Mouse (Mus musculus) kidney, adult 8-10 months (tissue): ENCODE measurements around the gene ccdc198.
"Not testable (repeated sequence)": the region's sequence is repeated elsewhere in the genome, so short reads cannot be mapped to it uniquely, and the experiment has no call there.

Experiments
- DNase-seq, 2 experiments: peaks; one replicate each; pipeline ENCODE4 v3.0.0; 2022

The ccdc198 gene

DNA sequence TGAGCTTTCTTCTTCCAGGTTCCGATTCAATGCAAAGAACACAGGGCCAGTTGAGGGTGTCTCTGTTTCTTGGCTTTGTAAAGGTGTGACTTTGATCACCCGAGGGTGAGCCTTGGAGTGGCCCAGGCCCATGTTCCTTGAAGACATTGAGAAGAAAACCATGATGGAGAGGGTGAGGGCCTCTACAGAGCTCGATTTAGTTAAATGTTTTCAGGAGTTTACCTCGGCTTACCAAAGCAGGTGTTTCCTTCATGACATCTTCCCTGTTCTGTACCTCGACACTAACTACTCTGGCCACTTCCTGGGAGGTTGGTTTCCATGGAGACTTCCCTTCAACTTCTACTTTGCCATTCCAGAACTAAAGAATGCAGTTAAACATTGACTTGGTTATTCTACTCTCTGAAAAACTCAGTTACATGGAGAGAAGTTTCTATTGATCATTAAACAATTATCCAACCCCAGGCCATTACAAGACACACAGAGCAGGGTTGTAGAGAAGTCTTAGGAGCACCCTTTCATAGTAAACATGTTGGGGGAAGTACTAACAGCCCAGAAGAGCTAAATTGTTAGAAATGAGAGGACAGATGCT is at the start of gene ccdc198:
Gene ccdc198 (minus strand): TSS at position 349 of the 589 bp plus-strand sequence.
- DNase-seq: peak; percentile 61 to 90

DNA sequence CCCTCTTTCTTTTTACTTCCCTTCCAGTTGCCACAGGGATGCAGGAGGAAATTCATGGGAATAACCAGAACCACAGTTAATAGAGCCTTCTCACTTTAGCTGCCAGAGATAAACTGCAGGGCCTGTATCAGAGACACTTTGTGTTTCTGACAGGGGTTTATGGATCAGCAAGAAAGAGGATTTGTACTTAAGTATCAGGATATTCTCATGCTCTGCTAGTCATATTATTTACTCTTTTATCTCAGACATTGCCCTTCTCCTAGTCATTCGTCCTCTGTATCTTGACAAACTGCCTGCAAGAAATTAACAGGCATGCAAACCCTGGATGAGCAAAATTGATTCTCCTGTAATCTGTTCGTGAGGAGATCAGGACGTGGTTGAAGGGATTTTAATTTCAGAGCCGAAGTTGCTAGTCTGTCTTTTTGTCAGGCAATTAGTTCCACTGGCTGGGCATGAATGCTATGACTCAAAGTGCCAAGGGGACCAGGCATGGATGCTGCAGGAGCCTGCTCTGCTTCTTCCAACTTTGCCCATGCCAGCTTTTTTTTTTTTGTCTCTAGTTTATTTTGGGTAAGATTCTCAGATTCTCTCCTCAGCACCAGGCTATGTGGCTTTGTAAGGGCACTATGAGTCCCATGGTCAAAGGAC is 48.7 kb upstream of the ccdc198 start:
- no peak for DNase-seq

- no peak for DNase-seq
Measured at GRCm38 (mm10) chr14:49290029-49290745, 44.9 kb upstream of the ccdc198 start.

DNA sequence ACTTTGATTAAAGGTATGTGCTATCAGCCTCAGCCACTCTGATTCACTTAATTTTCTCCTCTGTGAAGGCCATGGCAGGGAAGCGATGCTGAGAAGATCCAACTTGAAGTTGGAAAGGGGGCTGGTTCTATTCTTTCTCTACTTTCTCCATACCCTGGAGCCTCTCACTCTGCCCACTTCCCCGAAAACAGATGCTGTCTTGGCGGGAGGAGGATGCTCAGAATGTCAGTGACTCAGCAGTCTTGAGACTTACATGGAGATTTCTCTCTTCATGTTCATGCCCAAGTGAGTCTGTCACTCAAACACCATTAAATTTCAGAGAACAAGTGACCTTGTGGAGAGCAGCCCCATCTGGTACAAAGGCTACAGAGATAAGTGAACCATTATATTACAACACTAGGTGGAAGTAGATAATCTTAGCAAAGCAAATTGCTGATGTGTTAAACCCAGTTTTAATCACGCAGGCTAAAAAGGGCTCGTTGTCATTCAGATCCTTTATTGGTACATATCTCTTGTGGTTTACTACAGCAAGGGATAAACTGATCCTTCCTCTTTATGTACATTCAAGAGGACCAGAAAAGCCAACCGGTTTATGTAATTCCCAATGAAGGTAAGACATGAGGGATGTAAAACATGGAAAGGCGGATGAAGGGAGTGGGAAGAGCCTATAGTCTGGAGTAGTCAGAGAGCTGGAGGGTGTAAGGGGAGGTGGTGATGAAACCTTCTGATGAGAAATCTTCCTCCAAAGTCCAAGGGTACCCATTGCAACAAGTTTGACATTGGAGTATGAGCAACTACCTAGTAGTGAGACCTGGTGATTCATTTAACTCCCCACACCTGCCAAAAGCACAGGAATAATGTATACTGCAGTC is 38.7 kb upstream of the ccdc198 start:
- DNase-seq: peak; percentile 7 to 24

DNA sequence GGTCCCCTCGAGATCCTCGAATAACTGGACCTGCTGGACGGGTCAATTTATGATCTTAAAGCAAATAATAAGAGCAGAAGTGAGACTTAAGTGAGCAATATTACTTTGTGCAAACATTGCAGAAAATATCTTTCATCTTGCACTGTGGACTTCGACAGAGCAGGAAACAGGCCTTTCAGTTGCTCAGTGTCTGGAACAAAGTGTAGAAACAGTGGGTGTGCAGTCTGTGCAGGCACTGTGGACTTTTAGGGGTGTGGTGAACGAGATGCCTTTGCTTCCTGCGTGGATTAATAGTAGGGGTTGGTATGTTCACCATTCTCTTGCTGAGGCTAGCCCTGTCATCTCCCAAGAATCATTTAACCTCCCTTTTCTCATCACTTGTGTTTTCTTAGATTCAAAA is 33.6 kb upstream of the ccdc198 start:
- no peak for DNase-seq

GRCm38 (mm10) chr14:49278479-49278878 is 33.2 kb upstream of the ccdc198 start:
- not testable (repeated sequence) for DNase-seq

DNA sequence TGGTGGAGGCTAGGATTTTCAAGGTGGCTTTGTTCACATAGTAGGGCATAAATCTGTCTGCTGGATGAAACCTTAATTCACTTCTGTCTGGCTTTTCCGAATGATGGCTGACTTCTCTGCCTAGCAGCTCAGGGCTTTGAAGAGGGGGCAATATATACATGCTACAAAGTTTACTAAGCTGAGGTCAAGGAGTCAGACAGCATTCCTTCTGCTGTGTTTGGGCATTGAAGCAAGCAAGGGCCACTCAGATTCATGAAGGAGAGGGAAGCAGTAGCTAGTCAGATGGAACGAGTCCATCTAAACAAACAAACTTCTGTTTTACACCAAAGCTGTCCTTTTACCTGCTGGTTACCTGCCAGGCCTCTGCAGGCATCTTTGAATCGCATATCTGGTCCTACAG is 32.4 kb upstream of the ccdc198 start:
- DNase-seq: no peak

GRCm38 (mm10) chr14:49275376-49275775 is 30.1 kb upstream of the ccdc198 start:
- DNase-seq: no peak

GRCm38 (mm10) chr14:49265286-49266002 is 20.2 kb upstream of the ccdc198 start:
- DNase-seq: no peak

DNA sequence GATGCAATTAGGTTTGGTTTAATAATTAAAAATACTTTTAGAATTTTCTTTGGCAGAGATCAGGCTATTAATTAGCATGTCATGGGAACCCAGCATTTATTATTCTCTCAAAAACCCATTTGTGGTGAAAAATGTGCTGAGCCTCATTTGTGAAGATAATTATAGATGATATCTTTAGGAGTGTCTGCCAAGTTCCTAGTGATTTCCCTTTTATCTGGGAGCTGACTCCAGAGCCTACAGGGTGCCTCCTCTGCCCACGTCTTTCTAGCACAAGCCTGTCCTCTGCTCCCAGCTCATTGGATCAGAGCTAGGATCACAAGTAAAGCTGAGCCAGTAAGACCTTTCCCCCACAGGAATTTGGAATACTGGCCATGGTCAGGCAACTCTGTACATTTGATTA is 3.8 kb downstream of the ccdc198 start:
- no peak for DNase-seq

- DNase-seq: peak; percentile 60 to 67
Measured at GRCm38 (mm10) chr14:49238206-49238605, 7.1 kb downstream of the ccdc198 start.

DNA sequence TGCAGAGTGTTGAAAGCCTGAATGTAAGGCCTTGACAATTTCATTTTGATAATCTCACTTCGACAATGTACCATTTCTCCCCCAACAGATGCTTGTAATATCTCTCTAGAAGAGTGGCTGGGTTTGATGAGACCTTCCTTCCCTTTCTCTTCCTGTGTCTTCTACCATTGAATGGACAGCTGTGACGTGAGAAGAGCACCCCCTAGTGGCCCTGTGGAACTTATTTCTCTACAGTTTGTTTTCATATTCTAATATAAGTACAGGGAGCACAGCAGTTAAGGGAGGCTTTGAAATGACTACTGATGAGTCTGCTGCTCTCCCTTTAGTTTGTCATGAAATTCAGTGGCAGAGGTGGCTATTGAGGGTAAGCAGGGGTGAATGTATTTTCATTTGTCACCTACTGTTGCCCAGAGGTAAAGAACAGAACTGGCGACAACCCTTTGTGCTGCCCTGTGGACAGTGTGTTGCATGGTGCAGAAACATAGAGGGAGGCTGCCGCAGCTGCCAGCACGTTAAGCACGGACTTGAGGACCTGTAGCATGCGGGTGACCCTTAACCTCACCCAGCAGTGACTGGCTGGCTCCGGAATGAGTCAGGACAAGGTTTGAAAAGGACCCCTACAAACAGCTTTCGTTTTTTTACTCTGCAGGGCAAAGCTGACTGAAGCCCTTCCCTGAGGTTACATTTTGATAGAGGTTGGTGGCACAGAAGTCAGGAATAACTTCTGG is 10.3 kb downstream of the ccdc198 start:
- DNase-seq: peak; percentile 33 to 39

- DNase-seq: no peak
Measured at GRCm38 (mm10) chr14:49231845-49232244, 13.4 kb downstream of the ccdc198 start.

DNA sequence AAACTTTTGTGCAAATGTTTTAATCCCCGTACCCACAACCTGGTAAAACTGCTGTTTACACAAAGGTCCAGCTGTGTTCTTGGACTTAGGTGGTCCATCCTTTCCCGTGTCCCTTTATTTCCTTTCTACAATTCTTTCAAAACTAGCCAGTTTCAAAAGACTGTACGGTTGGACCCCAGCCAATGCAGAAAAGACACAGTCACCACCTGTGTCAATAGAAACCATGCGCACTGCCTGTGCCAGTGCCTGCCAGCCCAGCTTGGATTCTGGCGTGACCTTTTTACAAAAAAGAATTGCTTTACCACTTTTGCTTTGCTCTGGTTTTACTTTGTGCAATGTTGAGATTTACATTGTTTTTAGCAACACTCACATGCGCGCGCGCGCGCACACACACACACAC is 18.3 kb downstream of the ccdc198 start:
- no peak for DNase-seq

DNA sequence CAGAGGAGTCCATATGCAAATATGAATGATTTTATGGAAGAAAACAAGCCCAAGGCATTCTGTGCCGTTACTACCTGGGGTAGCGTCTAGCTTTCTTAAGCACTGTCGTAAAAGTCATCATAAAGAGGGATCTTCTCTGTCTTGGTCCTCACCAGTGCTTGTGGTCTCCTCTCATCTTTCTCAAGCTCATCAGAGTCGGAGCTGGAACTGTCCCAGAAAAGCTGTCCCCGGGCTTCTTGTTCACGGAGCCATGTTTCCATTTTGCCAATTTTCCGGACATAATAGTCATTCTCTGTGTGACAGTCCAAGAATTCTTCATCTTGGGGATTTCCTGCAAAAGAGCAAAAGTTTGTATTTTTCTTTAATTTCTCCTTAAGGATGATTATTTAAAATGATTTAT is 18.8 kb downstream of the ccdc198 start:
- no peak for DNase-seq

DNA sequence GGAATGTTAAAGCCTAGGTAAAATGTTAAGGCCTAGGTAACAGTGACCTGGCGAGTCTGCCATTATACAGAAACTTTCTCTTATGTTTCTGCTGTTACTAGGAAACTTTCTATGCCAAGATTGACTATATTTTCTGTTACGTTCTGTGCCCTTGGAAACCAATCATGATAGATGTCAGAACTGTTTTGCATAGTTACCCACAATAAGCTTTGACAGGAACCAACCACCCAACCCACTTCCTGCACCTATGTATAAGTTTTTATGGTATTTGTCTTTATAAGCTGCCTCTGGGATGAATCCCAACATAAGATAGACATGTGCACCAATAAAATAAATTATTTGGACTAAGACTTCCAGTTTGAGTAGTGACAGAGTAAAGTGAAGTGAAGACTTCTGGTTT is 23.5 kb downstream of the ccdc198 start:
- no peak for DNase-seq

DNA sequence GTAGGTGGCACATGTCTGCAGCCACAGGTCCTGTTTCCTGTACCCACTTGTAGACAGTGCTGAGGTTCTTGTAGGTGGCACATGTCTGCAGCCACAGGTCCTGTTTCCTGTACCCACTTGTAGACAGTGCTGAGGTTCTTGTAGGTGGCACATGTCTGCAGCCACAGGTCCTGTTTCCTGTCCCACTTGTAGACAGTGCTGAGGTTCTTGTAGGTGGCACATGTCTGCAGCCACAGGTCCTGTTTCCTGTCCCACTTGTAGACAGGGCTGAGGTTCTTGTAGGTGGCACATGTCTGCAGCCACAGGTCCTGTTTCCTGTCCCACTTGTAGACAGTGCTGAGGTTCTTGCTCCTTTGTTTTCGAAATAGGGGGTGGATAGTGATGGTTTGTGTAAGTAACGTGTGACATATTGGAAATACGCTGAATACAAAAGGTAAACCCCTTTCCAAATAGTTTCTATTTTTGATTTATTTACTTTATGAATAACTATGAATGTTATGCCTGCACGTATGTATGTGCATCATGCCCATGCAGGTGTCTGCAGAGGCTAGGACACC is 25.7 kb downstream of the ccdc198 start:
- DNase-seq: not testable (repeated sequence)

DNA sequence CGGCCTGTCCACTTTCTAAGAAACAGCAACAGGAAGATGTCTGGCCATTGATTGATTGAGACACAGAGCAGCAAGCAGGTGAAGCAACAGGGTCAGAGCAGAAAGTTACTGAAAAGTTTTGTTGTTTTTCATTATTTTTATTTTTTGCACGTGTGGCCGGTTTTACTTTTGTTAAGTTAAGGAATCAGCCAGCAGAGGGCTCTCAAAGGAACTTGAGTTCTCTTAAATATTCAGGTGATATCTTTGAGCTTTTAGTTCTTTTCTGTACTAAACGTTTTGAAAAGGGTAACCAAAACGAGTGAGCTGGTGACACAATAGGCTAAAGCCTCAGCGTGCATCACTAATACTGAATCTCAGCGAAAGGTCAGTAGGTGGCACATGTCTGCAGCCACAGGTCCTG is 26.6 kb downstream of the ccdc198 start:
- DNase-seq: no peak

DNA sequence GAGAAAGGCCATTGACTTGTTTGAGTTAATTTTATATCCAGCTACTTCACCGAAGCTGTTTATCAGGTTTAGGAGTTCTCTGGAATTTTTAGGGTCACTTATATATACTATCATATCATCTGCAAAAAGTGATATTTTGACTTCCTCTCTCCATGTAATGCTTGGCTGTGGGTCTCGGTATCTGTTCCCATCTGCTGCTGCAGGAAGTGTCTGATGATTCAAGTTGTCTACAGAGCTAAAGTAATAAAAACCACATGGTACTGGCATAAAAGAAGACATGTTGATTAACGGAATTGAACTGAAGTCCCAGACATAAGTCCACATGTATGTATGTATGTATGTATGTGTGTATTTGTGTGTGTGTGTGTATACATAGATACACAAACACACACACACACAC is 35.1 kb downstream of the ccdc198 start:
- not testable (repeated sequence) for DNase-seq

- DNase-seq: no peak
Measured at GRCm38 (mm10) chr14:49201073-49201778, 44.0 kb downstream of the ccdc198 start.

GRCm38 (mm10) chr14:49197031-49197527 is 48.2 kb downstream of the ccdc198 start:
- DNase-seq: no peak
